Mouse (Mus musculus): ENCODE measurements around the gene Arhgap27.

The Arhgap27 gene

GRCm38 (mm10) chr11:103357710-103358109 lies 5.8 kb downstream of the Arhgap27 start:
- no peak for DNase-seq (ENCODE audit: extremely low read depth, insufficient read length, low spot score)

GRCm38 (mm10) chr11:103356938-103357670 lies 6.4 kb downstream of the Arhgap27 start:
- no peak for DNase-seq (ENCODE audit: extremely low read depth, insufficient read length, low spot score)

GRCm38 (mm10) chr11:103356032-103356571 lies 7.4 kb downstream of the Arhgap27 start:
- no peak for DNase-seq (ENCODE audit: extremely low read depth, insufficient read length, low spot score)

- no peak for DNase-seq (ENCODE audit: extremely low read depth, insufficient read length, low spot score)
Observed at GRCm38 (mm10) chr11:103355251-103355650, 8.2 kb downstream of the Arhgap27 start.

GRCm38 (mm10) chr11:103354033-103354432 lies 9.5 kb downstream of the Arhgap27 start:
- no peak for DNase-seq (ENCODE audit: extremely low read depth, insufficient read length, low spot score)

GRCm38 (mm10) chr11:103352239-103352814 lies 11.2 kb downstream of the Arhgap27 start:
- DNase-seq (ENCODE audit: extremely low read depth, insufficient read length, low spot score): no peak

- DNase-seq (ENCODE audit: extremely low read depth, insufficient read length, low spot score): no peak
Observed at GRCm38 (mm10) chr11:103350711-103351315, 12.7 kb downstream of the Arhgap27 start.

- DNase-seq (ENCODE audit: extremely low read depth, insufficient read length, low spot score): no peak
Observed at GRCm38 (mm10) chr11:103349699-103350098, 13.8 kb downstream of the Arhgap27 start.

- DNase-seq (ENCODE audit: extremely low read depth, insufficient read length, low spot score): peak; percentile 54
Observed at GRCm38 (mm10) chr11:103346657-103347056, 16.8 kb downstream of the Arhgap27 start.

- no peak for DNase-seq (ENCODE audit: extremely low read depth, insufficient read length, low spot score)
Observed at GRCm38 (mm10) chr11:103346236-103346635, 17.3 kb downstream of the Arhgap27 start.

GRCm38 (mm10) chr11:103345408-103346091 lies 17.9 kb downstream of the Arhgap27 start:
- DNase-seq (ENCODE audit: extremely low read depth, insufficient read length, low spot score): no peak

- DNase-seq (ENCODE audit: extremely low read depth, insufficient read length, low spot score): no peak
Observed at GRCm38 (mm10) chr11:103344494-103345332, 18.8 kb downstream of the Arhgap27 start.

- DNase-seq (ENCODE audit: extremely low read depth, insufficient read length, low spot score): no peak
Observed at GRCm38 (mm10) chr11:103343881-103344280, 19.6 kb downstream of the Arhgap27 start.

- no peak for DNase-seq (ENCODE audit: extremely low read depth, insufficient read length, low spot score)
Observed at GRCm38 (mm10) chr11:103343063-103343462, 20.4 kb downstream of the Arhgap27 start.

GRCm38 (mm10) chr11:103340677-103341076 lies 22.8 kb downstream of the Arhgap27 start:
- DNase-seq (ENCODE audit: extremely low read depth, insufficient read length, low spot score): no peak

GRCm38 (mm10) chr11:103340130-103340529 lies 23.4 kb downstream of the Arhgap27 start:
- no peak for DNase-seq (ENCODE audit: extremely low read depth, insufficient read length, low spot score)

- DNase-seq (ENCODE audit: extremely low read depth, insufficient read length, low spot score): no peak
Observed at GRCm38 (mm10) chr11:103339414-103340119, 23.9 kb downstream of the Arhgap27 start.

GRCm38 (mm10) chr11:103338671-103339070 lies 24.8 kb downstream of the Arhgap27 start:
- no peak for DNase-seq (ENCODE audit: extremely low read depth, insufficient read length, low spot score)

GRCm38 (mm10) chr11:103338119-103338518 lies 25.4 kb downstream of the Arhgap27 start:
- no peak for DNase-seq (ENCODE audit: extremely low read depth, insufficient read length, low spot score)

GRCm38 (mm10) chr11:103337180-103337579 lies 26.3 kb downstream of the Arhgap27 start:
- DNase-seq (ENCODE audit: extremely low read depth, insufficient read length, low spot score): peak; percentile 34

Measured in 3134 (cell line).